Mouse (Mus musculus): ENCODE data around the gene Gm973.

Gene Gm973

DNA sequence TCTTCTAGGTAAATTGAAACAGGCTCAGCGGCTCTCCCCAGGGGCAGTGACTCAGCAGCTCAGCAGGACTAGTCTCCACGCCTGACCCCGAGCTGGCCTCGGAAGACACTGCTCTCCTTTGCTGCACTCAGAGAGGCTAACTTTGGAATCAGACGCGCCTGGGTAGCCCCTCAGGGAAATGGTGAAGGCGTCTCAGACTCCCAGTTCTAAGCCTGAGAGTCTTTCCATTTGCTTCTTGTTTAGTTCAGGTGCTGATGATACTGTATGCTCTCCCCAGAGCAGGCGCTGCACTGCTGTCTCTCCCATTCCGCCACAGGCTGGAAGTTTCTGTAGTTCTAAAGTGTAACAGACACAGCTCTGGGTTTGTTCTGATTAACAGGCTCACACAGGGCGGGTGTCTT is 28.4 kb upstream of the Gm973 start:
- peaks cover 66% of the 10 kb centered on the region for H3K36me3 ChIP-seq (ENCODE audit: insufficient read depth, low read length)
- no peaks in the 10 kb centered on the region for H3K9me3 ChIP-seq (ENCODE audit: low read length)
- no peak for TF ChIP-seq POU5F1 (IDR thresholded peaks at IDR 0.05; ENCODE audit: borderline replicate concordance, low read length)
- TF ChIP-seq CTCF (conservative IDR thresholded peaks at IDR 0.05; ENCODE audit: low read length): no peak
- 0 out of 2 replicates have a peak, but pooled peaks have one; percentile 1 for TF ChIP-seq NANOG (IDR thresholded peaks at IDR 0.05; ENCODE audit: borderline replicate concordance, low read length)
- H3K4me3 ChIP-seq (replicated peaks; ENCODE audit: low read length): peak overlapping the region; percentile 93
- H3K4me1 ChIP-seq (replicated peaks; ENCODE audit: low read depth, low read length): peaks cover 80% of the 10 kb centered on the region
- peaks cover 10% of the 10 kb centered on the region for H3K27me3 ChIP-seq (ENCODE audit: insufficient read depth, low read length)

DNA sequence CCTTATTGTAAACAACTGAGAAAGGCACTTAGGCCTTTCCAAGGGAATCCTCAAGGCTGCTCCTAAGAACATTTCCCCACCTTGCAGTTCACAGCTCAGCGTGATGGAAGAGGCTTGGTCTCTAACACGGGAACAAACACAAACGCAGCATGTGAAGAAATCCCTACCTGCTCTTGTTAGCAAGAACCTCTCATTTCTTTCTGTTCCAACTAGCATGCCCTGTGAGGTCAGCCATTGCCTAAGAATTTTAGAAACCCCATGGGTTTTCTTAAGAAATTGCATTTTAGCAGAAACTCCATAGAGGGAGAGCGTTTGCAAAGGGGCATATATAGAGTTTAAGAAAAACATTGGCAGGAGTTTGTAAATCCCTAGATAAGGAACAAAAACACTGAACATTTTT is 27.6 kb upstream of the Gm973 start:
- H3K27me3 ChIP-seq (ENCODE audit: insufficient read depth, low read length): peaks cover 6% of the 10 kb centered on the region
- TF ChIP-seq CTCF (conservative IDR thresholded peaks at IDR 0.05; ENCODE audit: low read length) (no peak), NANOG (IDR thresholded peaks at IDR 0.05; ENCODE audit: borderline replicate concordance, low read length) (no peak), POU5F1 (IDR thresholded peaks at IDR 0.05; ENCODE audit: borderline replicate concordance, low read length) (no peak)
- H3K4me3 ChIP-seq (replicated peaks; ENCODE audit: low read length): peak overlapping the region; percentile 24; the same call in 1 of the 2 replicates
- H3K9me3 ChIP-seq (ENCODE audit: low read length): no peaks in the 10 kb centered on the region
- peaks cover 75% of the 10 kb centered on the region for H3K4me1 ChIP-seq (replicated peaks; ENCODE audit: low read depth, low read length)
- peaks cover 60% of the 10 kb centered on the region for H3K36me3 ChIP-seq (ENCODE audit: insufficient read depth, low read length)

DNA sequence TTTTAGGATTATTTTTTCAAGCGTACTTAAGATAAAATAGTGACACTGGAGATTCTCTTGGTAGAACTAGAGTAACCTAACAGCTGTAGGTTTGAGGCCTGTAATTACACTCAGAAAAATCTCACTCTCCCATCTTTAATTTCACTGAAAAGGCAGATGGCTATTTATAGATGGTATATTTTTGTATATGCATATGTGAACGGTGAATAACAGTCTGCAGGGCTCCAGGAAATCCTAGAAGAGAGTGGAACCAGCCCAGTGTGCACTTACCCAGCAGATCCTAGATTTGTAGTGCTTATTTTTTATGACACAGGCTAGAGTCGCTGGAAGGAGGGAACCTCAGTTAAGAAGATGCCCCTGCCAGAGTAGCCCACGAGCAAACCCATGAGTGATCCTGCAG is 27.1 kb upstream of the Gm973 start:
- no peak for TF ChIP-seq NANOG (IDR thresholded peaks at IDR 0.05; ENCODE audit: borderline replicate concordance, low read length)
- no peak for TF ChIP-seq CTCF (conservative IDR thresholded peaks at IDR 0.05; ENCODE audit: low read length)
- no peak for TF ChIP-seq POU5F1 (IDR thresholded peaks at IDR 0.05; ENCODE audit: borderline replicate concordance, low read length)
- no peak overlapping the region for H3K4me3 ChIP-seq (replicated peaks; ENCODE audit: low read length)
- H3K36me3 ChIP-seq (ENCODE audit: insufficient read depth, low read length): peaks cover 55% of the 10 kb centered on the region
- H3K4me1 ChIP-seq (replicated peaks; ENCODE audit: low read depth, low read length): peaks cover 69% of the 10 kb centered on the region
- peaks cover 1% of the 10 kb centered on the region; the same call in 1 of the 2 replicates for H3K27me3 ChIP-seq (ENCODE audit: insufficient read depth, low read length)
- no peaks in the 10 kb centered on the region for H3K9me3 ChIP-seq (ENCODE audit: low read length)

DNA sequence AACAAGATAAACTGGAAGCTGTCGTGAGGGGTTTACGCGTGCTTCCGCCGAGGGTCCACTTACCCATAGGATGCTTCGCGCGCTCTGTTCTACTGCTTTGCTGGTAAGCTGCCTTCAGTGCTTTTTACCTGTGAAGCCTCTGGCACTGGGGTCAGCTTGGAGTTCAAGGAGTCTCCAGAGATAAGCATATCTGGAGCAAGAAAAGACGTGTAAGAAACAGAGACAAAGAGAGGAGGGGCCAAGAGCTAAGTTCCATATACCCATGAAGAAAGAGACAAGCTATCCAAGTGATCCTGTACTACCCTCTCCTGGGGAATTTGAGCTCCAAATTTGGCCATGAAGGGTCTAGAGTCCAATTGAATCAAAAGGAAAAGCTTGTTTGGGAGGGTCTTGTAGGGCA is 24.5 kb upstream of the Gm973 start:
- Histone ChIP-seq H3K4me3 (replicated peaks; ENCODE audit: low read length) (no peak overlapping the region), H3K27me3 (ENCODE audit: insufficient read depth, low read length) (no peaks in the 10 kb centered on the region), H3K9me3 (ENCODE audit: low read length) (no peaks in the 10 kb centered on the region), H3K4me1 (replicated peaks; ENCODE audit: low read depth, low read length) (peaks cover 49% of the 10 kb centered on the region), H3K36me3 (ENCODE audit: insufficient read depth, low read length) (peaks cover 30% of the 10 kb centered on the region)
- TF ChIP-seq NANOG (IDR thresholded peaks at IDR 0.05; ENCODE audit: borderline replicate concordance, low read length): no peak
- TF ChIP-seq POU5F1 (IDR thresholded peaks at IDR 0.05; ENCODE audit: borderline replicate concordance, low read length): no peak
- TF ChIP-seq CTCF (conservative IDR thresholded peaks at IDR 0.05; ENCODE audit: low read length): no peak

DNA sequence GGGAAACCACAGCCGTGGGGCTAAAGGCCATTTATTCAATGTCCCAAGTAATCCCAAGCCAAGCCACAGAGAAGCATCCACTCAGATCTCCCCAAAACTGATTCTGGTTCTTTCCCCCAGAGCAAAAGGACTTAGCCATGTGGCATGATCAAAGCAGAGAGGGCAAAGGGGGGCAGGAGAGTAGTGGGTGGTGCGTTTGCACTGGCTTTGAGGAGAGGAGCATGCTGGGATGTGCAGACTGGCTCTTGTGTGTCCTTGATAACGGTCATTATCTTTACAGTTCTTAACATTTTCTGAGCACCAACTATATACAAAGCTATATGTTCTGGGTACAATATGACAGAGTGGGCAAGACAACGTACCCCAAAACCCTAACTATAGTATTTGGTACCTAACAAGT is 23.6 kb upstream of the Gm973 start:
- no peak overlapping the region for H3K4me3 ChIP-seq (replicated peaks; ENCODE audit: low read length)
- H3K27me3 ChIP-seq (ENCODE audit: insufficient read depth, low read length): no peaks in the 10 kb centered on the region
- peaks cover 22% of the 10 kb centered on the region for H3K36me3 ChIP-seq (ENCODE audit: insufficient read depth, low read length)
- H3K4me1 ChIP-seq (replicated peaks; ENCODE audit: low read depth, low read length): peaks cover 41% of the 10 kb centered on the region
- TF ChIP-seq CTCF (conservative IDR thresholded peaks at IDR 0.05; ENCODE audit: low read length) (no peak), POU5F1 (IDR thresholded peaks at IDR 0.05; ENCODE audit: borderline replicate concordance, low read length) (no peak), NANOG (IDR thresholded peaks at IDR 0.05; ENCODE audit: borderline replicate concordance, low read length) (no peak)
- no peaks in the 10 kb centered on the region for H3K9me3 ChIP-seq (ENCODE audit: low read length)

DNA sequence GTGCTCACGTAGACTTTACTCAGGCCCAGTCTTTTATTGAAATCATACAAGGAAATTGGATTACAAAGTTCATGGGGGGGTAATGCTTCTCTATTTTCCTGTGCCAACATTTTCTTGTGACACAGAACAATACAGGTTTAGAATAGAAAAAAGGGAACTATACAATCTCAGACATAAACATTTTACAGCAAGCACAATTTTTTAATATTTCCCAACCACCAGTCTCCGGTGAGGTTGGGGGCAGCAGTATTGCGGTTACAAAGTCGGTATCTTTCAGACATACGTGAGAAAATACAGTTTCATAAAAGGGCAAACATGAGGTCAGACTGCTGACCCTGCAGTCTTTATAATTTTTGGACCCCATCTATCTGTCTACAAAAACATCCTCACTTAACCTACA is 20.1 kb upstream of the Gm973 start:
- Histone ChIP-seq H3K4me1 (replicated peaks; ENCODE audit: low read depth, low read length) (peaks cover 15% of the 10 kb centered on the region), H3K9me3 (ENCODE audit: low read length) (no peaks in the 10 kb centered on the region), H3K27me3 (ENCODE audit: insufficient read depth, low read length) (peaks cover 17% of the 10 kb centered on the region), H3K36me3 (ENCODE audit: insufficient read depth, low read length) (no peaks in the 10 kb centered on the region), H3K4me3 (replicated peaks; ENCODE audit: low read length) (no peak overlapping the region)
- TF ChIP-seq NANOG (IDR thresholded peaks at IDR 0.05; ENCODE audit: borderline replicate concordance, low read length) (no peak), CTCF (conservative IDR thresholded peaks at IDR 0.05; ENCODE audit: low read length) (no peak), POU5F1 (IDR thresholded peaks at IDR 0.05; ENCODE audit: borderline replicate concordance, low read length) (no peak)

DNA sequence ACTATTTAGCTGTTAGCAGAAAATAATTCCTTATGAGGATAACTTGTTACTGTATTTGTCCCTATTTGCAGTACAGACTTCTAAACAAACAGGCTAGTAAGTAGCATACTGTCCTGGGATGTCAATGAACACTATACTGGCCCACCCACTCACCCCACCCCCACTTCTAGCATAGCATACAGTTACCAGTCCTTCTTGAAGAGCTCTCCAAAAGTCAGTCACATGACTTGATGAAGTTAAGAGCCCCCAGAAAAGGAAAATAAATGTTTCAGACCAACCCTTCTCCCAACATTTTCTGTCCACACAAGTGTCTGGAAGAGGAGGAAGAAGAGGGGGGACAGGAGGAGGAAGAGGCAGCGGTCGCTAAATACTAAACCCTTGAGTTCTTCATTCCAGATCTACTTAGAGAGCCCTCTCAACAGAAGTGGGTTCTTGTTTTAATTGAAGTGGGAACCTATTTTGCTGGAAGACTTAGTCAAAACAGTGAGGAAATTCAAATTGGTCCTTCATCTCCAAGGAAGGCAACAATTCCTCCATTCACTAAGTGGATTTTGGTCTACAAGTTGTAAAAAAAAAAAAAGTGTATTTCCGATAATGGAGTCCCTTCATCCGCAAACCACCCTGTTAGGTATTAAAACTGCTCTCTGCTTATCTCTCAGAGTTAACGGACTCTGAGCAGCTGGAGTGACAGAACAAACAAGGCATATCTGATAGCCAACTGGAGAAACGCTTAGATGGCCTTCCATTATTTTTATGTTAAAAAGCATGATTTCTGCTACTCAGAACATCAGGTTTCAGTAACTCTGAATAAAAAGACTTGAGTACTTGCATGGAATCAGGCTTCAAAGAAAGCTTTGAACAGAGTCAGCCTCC is 18.1 kb upstream of the Gm973 start:
- no peak for TF ChIP-seq POU5F1 (IDR thresholded peaks at IDR 0.05; ENCODE audit: borderline replicate concordance, low read length)
- no peak for TF ChIP-seq NANOG (IDR thresholded peaks at IDR 0.05; ENCODE audit: borderline replicate concordance, low read length)
- TF ChIP-seq CTCF (conservative IDR thresholded peaks at IDR 0.05; ENCODE audit: low read length): no peak
- Histone ChIP-seq H3K27me3 (ENCODE audit: insufficient read depth, low read length) (peaks cover 20% of the 10 kb centered on the region), H3K9me3 (ENCODE audit: low read length) (no peaks in the 10 kb centered on the region), H3K36me3 (ENCODE audit: insufficient read depth, low read length) (no peaks in the 10 kb centered on the region), H3K4me1 (replicated peaks; ENCODE audit: low read depth, low read length) (no peaks in the 10 kb centered on the region), H3K4me3 (replicated peaks; ENCODE audit: low read length) (no peak overlapping the region)

DNA sequence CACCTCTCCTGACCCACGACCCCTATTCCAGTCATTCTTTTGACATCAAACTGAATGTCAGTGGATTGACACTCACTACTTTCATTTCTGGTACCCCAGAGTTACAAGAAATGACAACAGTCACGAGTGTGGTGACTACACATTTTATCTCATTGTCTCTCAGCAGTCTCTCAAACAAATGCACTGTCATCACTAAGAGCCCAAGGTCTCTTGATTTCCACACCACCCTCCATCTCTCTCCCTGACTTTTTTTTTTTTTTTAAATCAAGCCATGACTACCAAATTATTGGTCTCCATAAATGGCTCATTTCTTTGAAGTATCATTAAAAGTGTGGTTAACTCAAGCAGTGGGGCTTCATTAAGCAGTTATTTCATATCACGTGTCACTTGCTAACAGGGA is 16.7 kb upstream of the Gm973 start:
- Histone ChIP-seq H3K9me3 (ENCODE audit: low read length) (no peaks in the 10 kb centered on the region), H3K4me3 (replicated peaks; ENCODE audit: low read length) (no peak overlapping the region), H3K4me1 (replicated peaks; ENCODE audit: low read depth, low read length) (0 out of 2 replicates have a peak, but pooled peaks cover 3% of the 10 kb centered on the region), H3K27me3 (ENCODE audit: insufficient read depth, low read length) (peaks cover 28% of the 10 kb centered on the region), H3K36me3 (ENCODE audit: insufficient read depth, low read length) (no peaks in the 10 kb centered on the region)
- TF ChIP-seq CTCF (conservative IDR thresholded peaks at IDR 0.05; ENCODE audit: low read length) (no peak), POU5F1 (IDR thresholded peaks at IDR 0.05; ENCODE audit: borderline replicate concordance, low read length) (no peak), NANOG (IDR thresholded peaks at IDR 0.05; ENCODE audit: borderline replicate concordance, low read length) (no peak)
